Mouse (Mus musculus) G1E (cell line): Measurements from ENCODE around the gene Slit2. TPM values are rescaled to one million over a fixed set of nuclear protein-coding genes. Genes with fewer than 3 reads are reported as not detected.

Experiments used
- ATAC-seq: 2 replicates; pipeline ENCODE4 v1.8.0; 2016; ENCODE audit warnings: mild to moderate bottlenecking; ENCODE audit not compliant: insufficient number of reproducible peaks, poor library complexity, low FRiP score, severe bottlenecking; ENCODE audit errors: extremely low read depth
- DNase-seq: peaks from one replicate; pipeline ENCODE4 v3.0.0; 2012; ENCODE audit warnings: low spot score
- H3K27me3 ChIP-seq: 2 replicates; pipeline ENCODE4 v1.6.1; 2012; ENCODE audit warnings: mild to moderate bottlenecking, low read length, inconsistent platforms; ENCODE audit not compliant: insufficient read depth
- H3K36me3 ChIP-seq: replicated peaks from 2 replicates; pipeline ENCODE3; 2012; ENCODE audit warnings: mild to moderate bottlenecking, inconsistent platforms
- H3K4me1 ChIP-seq: 2 replicates; pipeline ENCODE4 v1.6.1; 2012; ENCODE audit warnings: low read depth, low read length, inconsistent platforms, mixed read lengths; ENCODE audit not compliant: insufficient read depth
- H3K4me3 ChIP-seq: 2 replicates; pipeline ENCODE4 v1.5.1; 2012; ENCODE audit warnings: low read depth, mild to moderate bottlenecking, inconsistent platforms, low read length, moderate library complexity, mixed read lengths
- H3K9me3 ChIP-seq: replicated peaks from 2 replicates; pipeline ENCODE4 v1.6.1; 2012; ENCODE audit warnings: inconsistent platforms
- CTCF ChIP-seq: IDR thresholded peaks from 2 replicates; pipeline ENCODE4 v1.5.1; 2012; ENCODE audit warnings: low read depth, low read length, inconsistent platforms, mixed read lengths
- GATA1 ChIP-seq: IDR thresholded peaks from 2 replicates; pipeline ENCODE4 v1.6.1; 2012; ENCODE audit warnings: borderline replicate concordance, low read length, inconsistent platforms, mixed read lengths
- GATA2 ChIP-seq: IDR thresholded peaks from 2 replicates; pipeline ENCODE4 v1.6.1; 2012; ENCODE audit warnings: low read depth, low read length, inconsistent platforms, borderline replicate concordance
- POLR2AphosphoS5 ChIP-seq: IDR thresholded peaks from 2 replicates; pipeline ENCODE4 v1.6.1; 2012; ENCODE audit warnings: low read depth, low read length, inconsistent platforms; ENCODE audit not compliant: insufficient replicate concordance
- TAL1 ChIP-seq: conservative IDR thresholded peaks from 2 replicates; pipeline ENCODE4 v1.6.1; 2012; ENCODE audit warnings: low read depth, low read length, inconsistent platforms, mixed read lengths
- polyA plus RNA-seq: library from polyadenylated mRNA; stranded (reverse); fragments of >175 nt; gene quantifications from 2 replicates; pipeline ENCODE4 v1.2.3, GENCODE M21; 2012
- total RNA-seq, 2 experiments: library from RNA; stranded (forward) in 1 of 2; stranded (reverse) in 1 of 2; fragments of 200-1000 nt in 1 of 2; fragments of >200 nt in 1 of 2; fragmentation: Nextera tagmentation in 1 of 2; gene quantifications; 2 replicates each; pipeline ENCODE4 v1.2.3; 2014 to 2017

Slit2 gene
- total and polyA plus RNA-seq, 3 experiments: 0.27 TPM; not detected in 2

- ATAC-seq (no peak), DNase-seq (no peak)
- Histone ChIP-seq H3K27me3 (peaks cover 25% of the 10 kb centered on the region; the same call in 1 of the 2 replicates), H3K4me1 (peaks cover 10% of the 10 kb centered on the region), H3K9me3 (no peaks in the 10 kb centered on the region), H3K36me3 (no peaks in the 10 kb centered on the region), H3K4me3 (no peak overlapping the region)
- TF ChIP-seq TAL1: no peak
- no peak for TF ChIP-seq GATA1
- TF ChIP-seq GATA2: no peak
- no peak for TF ChIP-seq CTCF
- no peak for TF ChIP-seq POLR2AphosphoS5
Observed at GRCm38 (mm10) chr5:47980459-47980858, 2.5 kb upstream of the Slit2 start.

- no peak for ATAC-seq
- H3K36me3 ChIP-seq: no peaks in the 10 kb centered on the region
Observed at GRCm38 (mm10) chr5:47981951-47982350, 987 bp upstream of the Slit2 start.

GRCm38 (mm10) chr5:47983746-47984583 is 1.0 kb downstream of the Slit2 start:
- no peak for TF ChIP-seq CTCF
- TF ChIP-seq GATA1: no peak
- TF ChIP-seq TAL1: no peak
- no peak for TF ChIP-seq GATA2
- TF ChIP-seq POLR2AphosphoS5: no peak
- DNase-seq: no peak
- H3K27me3 ChIP-seq: peaks cover 35% of the 10 kb centered on the region; the same call in 1 of the 2 replicates

More at GRCm38 (mm10) chr5:47981951-47982350, 987 bp upstream of the Slit2 start:
- DNase-seq: no peak
- H3K27me3 ChIP-seq: peaks cover 35% of the 10 kb centered on the region; the same call in 1 of the 2 replicates
- peaks cover 10% of the 10 kb centered on the region for H3K4me1 ChIP-seq
- H3K4me3 ChIP-seq: no peak overlapping the region
- H3K9me3 ChIP-seq: no peaks in the 10 kb centered on the region
- no peak for TF ChIP-seq TAL1
- TF ChIP-seq GATA2: no peak
- TF ChIP-seq GATA1: no peak
- TF ChIP-seq CTCF: no peak
- TF ChIP-seq POLR2AphosphoS5: no peak

GRCm38 (mm10) chr5:47984584-47985197 is 1.8 kb downstream of the Slit2 start:
- Histone ChIP-seq H3K4me3 (no peak overlapping the region), H3K9me3 (no peaks in the 10 kb centered on the region), H3K36me3 (no peaks in the 10 kb centered on the region), H3K27me3 (peaks cover 35% of the 10 kb centered on the region; the same call in 1 of the 2 replicates), H3K4me1 (peaks cover 10% of the 10 kb centered on the region)
- no peak for DNase-seq
- ATAC-seq: no peak
- TF ChIP-seq TAL1 (no peak), GATA1 (no peak), CTCF (no peak), POLR2AphosphoS5 (no peak), GATA2 (no peak)

More at GRCm38 (mm10) chr5:47983746-47984583, 1.0 kb downstream of the Slit2 start:
- ATAC-seq: no peak
- Histone ChIP-seq H3K4me1 (peaks cover 10% of the 10 kb centered on the region), H3K9me3 (no peaks in the 10 kb centered on the region), H3K36me3 (no peaks in the 10 kb centered on the region), H3K4me3 (no peak overlapping the region; the same call in 1 of the 2 replicates)

GRCm38 (mm10) chr5:47985198-47985631 is 2.3 kb downstream of the Slit2 start:
- Histone ChIP-seq H3K27me3 (peaks cover 35% of the 10 kb centered on the region; the same call in 1 of the 2 replicates), H3K4me3 (no peak overlapping the region), H3K9me3 (no peaks in the 10 kb centered on the region), H3K36me3 (no peaks in the 10 kb centered on the region), H3K4me1 (peaks cover 10% of the 10 kb centered on the region)
- no peak for DNase-seq
- ATAC-seq: no peak
- TF ChIP-seq TAL1: no peak
- TF ChIP-seq CTCF: no peak
- no peak for TF ChIP-seq GATA2
